Mouse (Mus musculus): ENCODE results near the gene Olfr70. TPM values are rescaled to one million over a fixed set of nuclear protein-coding genes. Genes with fewer than 3 reads are reported as not detected.

Gene Olfr70
- polyA plus RNA-seq, 1 experiment, result not detected

GRCm38 (mm10) chr4:43713652-43714219 is 13.1 kb upstream of the Olfr70 start:
- TF ChIP-seq POLR2A (IDR thresholded peaks at IDR 0.05; ENCODE audit: low read depth, low read length) (no peak), CTCF (IDR thresholded peaks at IDR 0.05; ENCODE audit: extremely low read depth, insufficient read depth, insufficient read length, insufficient replicate concordance) (no peak)
- Histone ChIP-seq H3K27ac (ENCODE audit: insufficient read depth, low read length) (no peak overlapping the region), H3K36me3 (ENCODE audit: control insufficient read depth, insufficient read depth, low read length) (no peaks in the 10 kb centered on the region), H3K27me3 (ENCODE audit: control insufficient read depth, insufficient read depth, low read length) (no peaks in the 10 kb centered on the region), H3K4me1 (ENCODE audit: control insufficient read depth, insufficient read depth, insufficient read length) (no peaks in the 10 kb centered on the region), H3K4me3 (ENCODE audit: extremely low read depth, insufficient read depth, insufficient read length) (no peak overlapping the region)
- 54% methylated on average over 7 of the region's 7 CpGs for WGBS
- DNase-seq (ENCODE audit: low read depth in 1 of 2, low spot score in 2 of 2), result no peak

- Histone ChIP-seq H3K4me3 (ENCODE audit: extremely low read depth, insufficient read depth, insufficient read length) (no peak overlapping the region), H3K27me3 (ENCODE audit: control insufficient read depth, insufficient read depth, low read length) (no peaks in the 10 kb centered on the region), H3K36me3 (ENCODE audit: control insufficient read depth, insufficient read depth, low read length) (no peaks in the 10 kb centered on the region), H3K4me1 (ENCODE audit: control insufficient read depth, insufficient read depth, insufficient read length) (no peaks in the 10 kb centered on the region), H3K27ac (ENCODE audit: insufficient read depth, low read length) (no peak overlapping the region)
- TF ChIP-seq POLR2A (IDR thresholded peaks at IDR 0.05; ENCODE audit: low read depth, low read length) (no peak), CTCF (IDR thresholded peaks at IDR 0.05; ENCODE audit: extremely low read depth, insufficient read depth, insufficient read length, insufficient replicate concordance) (peak; percentile 81; the same call in 1 of the 2 replicates)
- 0% methylated on average over 2 of the region's 2 CpGs for WGBS
- peak; percentile 4 to 60 for DNase-seq (ENCODE audit: low read depth in 1 of 2, low spot score in 2 of 2)
Measured at GRCm38 (mm10) chr4:43711821-43712220, 11.2 kb upstream of the Olfr70 start.

GRCm38 (mm10) chr4:43709869-43710268 is 9.3 kb upstream of the Olfr70 start, which contains the start of gene Olfr71:
Olfr71 (minus strand) TSS chr4:43710255.
- Histone ChIP-seq H3K4me3 (ENCODE audit: extremely low read depth, insufficient read depth, insufficient read length) (no peak within 1 kb of the TSS), H3K27ac (ENCODE audit: insufficient read depth, low read length) (no peak within 1 kb of the TSS), H3K4me1 (ENCODE audit: control insufficient read depth, insufficient read depth, insufficient read length) (no peaks in the 10 kb centered on the region), H3K36me3 (ENCODE audit: control insufficient read depth, insufficient read depth, low read length) (no peaks in the 10 kb centered on the region), H3K27me3 (ENCODE audit: control insufficient read depth, insufficient read depth, low read length) (no peaks in the 10 kb centered on the region)
- TF ChIP-seq CTCF (IDR thresholded peaks at IDR 0.05; ENCODE audit: extremely low read depth, insufficient read depth, insufficient read length, insufficient replicate concordance) (no peak), POLR2A (IDR thresholded peaks at IDR 0.05; ENCODE audit: low read depth, low read length) (no peak)
- WGBS, result 57% methylated on average over 6 of the region's 6 CpGs
- DNase-seq (ENCODE audit: low read depth in 1 of 2, low spot score in 2 of 2), result no peak

- H3K27me3 ChIP-seq (ENCODE audit: control insufficient read depth, insufficient read depth, low read length), result no peaks in the 10 kb centered on the region
- H3K4me3 ChIP-seq (ENCODE audit: extremely low read depth, insufficient read depth, insufficient read length), result no peak overlapping the region
- 89% methylated on average over 13 of the region's 13 CpGs for WGBS
- no peak for TF ChIP-seq CTCF (IDR thresholded peaks at IDR 0.05; ENCODE audit: extremely low read depth, insufficient read depth, insufficient read length, insufficient replicate concordance)
- TF ChIP-seq POLR2A (IDR thresholded peaks at IDR 0.05; ENCODE audit: low read depth, low read length), result no peak
- DNase-seq (ENCODE audit: low read depth in 1 of 2, low spot score in 2 of 2), result no peak
- no peaks in the 10 kb centered on the region for H3K36me3 ChIP-seq (ENCODE audit: control insufficient read depth, insufficient read depth, low read length)
- no peak overlapping the region for H3K27ac ChIP-seq (ENCODE audit: insufficient read depth, low read length)
- no peaks in the 10 kb centered on the region for H3K4me1 ChIP-seq (ENCODE audit: control insufficient read depth, insufficient read depth, insufficient read length)
Measured at GRCm38 (mm10) chr4:43705991-43706390, 5.4 kb upstream of the Olfr70 start.

DNA sequence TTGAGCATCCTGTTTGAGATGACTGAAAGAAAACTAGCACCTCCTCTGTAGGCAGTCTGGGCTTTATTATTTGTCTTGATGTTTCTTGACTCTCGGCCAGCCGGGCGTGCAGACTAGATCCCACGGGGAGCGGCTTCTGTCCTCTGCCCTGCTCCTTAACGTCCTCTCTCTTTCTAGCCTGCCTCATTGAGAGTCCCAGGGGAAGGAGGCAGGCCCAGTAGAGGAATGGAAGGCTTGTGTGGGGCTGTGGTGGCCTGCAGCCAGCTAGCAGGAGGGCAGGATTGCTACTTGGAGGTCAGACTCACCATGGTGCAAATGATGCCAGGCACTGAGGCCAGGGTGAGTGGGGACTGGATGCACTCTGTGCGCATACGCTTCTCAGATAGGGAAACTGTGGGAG is 3.2 kb upstream of the Olfr70 start:
- Histone ChIP-seq H3K4me3 (ENCODE audit: extremely low read depth, insufficient read depth, insufficient read length) (no peak overlapping the region), H3K36me3 (ENCODE audit: control insufficient read depth, insufficient read depth, low read length) (no peaks in the 10 kb centered on the region), H3K4me1 (ENCODE audit: control insufficient read depth, insufficient read depth, insufficient read length) (no peaks in the 10 kb centered on the region), H3K27me3 (ENCODE audit: control insufficient read depth, insufficient read depth, low read length) (no peaks in the 10 kb centered on the region), H3K27ac (ENCODE audit: insufficient read depth, low read length) (no peak overlapping the region)
- TF ChIP-seq CTCF (IDR thresholded peaks at IDR 0.05; ENCODE audit: extremely low read depth, insufficient read depth, insufficient read length, insufficient replicate concordance), result no peak
- TF ChIP-seq POLR2A (IDR thresholded peaks at IDR 0.05; ENCODE audit: low read depth, low read length), result no peak
- no peak for DNase-seq (ENCODE audit: low read depth in 1 of 2, low spot score in 2 of 2)
- 75% methylated on average over 8 of the region's 8 CpGs for WGBS

DNA sequence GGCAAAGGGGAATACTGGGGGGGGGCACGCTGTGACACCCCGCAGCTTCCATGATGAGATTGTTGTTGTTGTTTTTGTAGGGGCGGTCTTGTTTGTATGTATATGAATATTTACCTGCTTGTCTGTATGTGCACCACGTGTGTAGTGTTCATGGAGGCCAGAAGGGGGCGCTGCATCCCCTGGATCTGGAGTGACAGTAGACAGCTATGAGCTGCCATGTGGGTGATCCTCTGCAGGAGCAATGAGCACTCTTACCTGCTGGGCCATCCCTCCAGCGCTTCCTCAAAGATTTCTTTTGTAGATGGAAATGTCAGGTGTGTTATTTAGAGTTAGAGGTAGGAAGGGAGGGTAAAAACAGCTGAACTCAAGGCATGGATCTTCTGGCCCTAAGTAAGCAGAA is 2.8 kb upstream of the Olfr70 start:
- Histone ChIP-seq H3K4me3 (ENCODE audit: extremely low read depth, insufficient read depth, insufficient read length) (no peak overlapping the region), H3K27ac (ENCODE audit: insufficient read depth, low read length) (no peak overlapping the region), H3K4me1 (ENCODE audit: control insufficient read depth, insufficient read depth, insufficient read length) (no peaks in the 10 kb centered on the region), H3K36me3 (ENCODE audit: control insufficient read depth, insufficient read depth, low read length) (no peaks in the 10 kb centered on the region), H3K27me3 (ENCODE audit: control insufficient read depth, insufficient read depth, low read length) (no peaks in the 10 kb centered on the region)
- 81% methylated on average over 6 of the region's 6 CpGs for WGBS
- TF ChIP-seq CTCF (IDR thresholded peaks at IDR 0.05; ENCODE audit: extremely low read depth, insufficient read depth, insufficient read length, insufficient replicate concordance), result peak; percentile 7; the same call in 1 of the 2 replicates
- TF ChIP-seq POLR2A (IDR thresholded peaks at IDR 0.05; ENCODE audit: low read depth, low read length), result no peak
- DNase-seq (ENCODE audit: low read depth in 1 of 2, low spot score in 2 of 2), result no peak

GRCm38 (mm10) chr4:43696561-43696960 is 4.0 kb downstream of the Olfr70 start:
- Histone ChIP-seq H3K36me3 (ENCODE audit: control insufficient read depth, insufficient read depth, low read length) (no peaks in the 10 kb centered on the region), H3K4me3 (ENCODE audit: extremely low read depth, insufficient read depth, insufficient read length) (no peak overlapping the region), H3K27ac (ENCODE audit: insufficient read depth, low read length) (no peak overlapping the region), H3K27me3 (ENCODE audit: control insufficient read depth, insufficient read depth, low read length) (no peaks in the 10 kb centered on the region), H3K4me1 (ENCODE audit: control insufficient read depth, insufficient read depth, insufficient read length) (no peaks in the 10 kb centered on the region)
- 94% methylated on average over 13 of the region's 13 CpGs for WGBS
- DNase-seq (ENCODE audit: low read depth in 1 of 2, low spot score in 2 of 2), result no peak
- TF ChIP-seq CTCF (IDR thresholded peaks at IDR 0.05; ENCODE audit: extremely low read depth, insufficient read depth, insufficient read length, insufficient replicate concordance) (no peak), POLR2A (IDR thresholded peaks at IDR 0.05; ENCODE audit: low read depth, low read length) (no peak)
